Mouse (Mus musculus): ENCODE results near the gene Nelfcd. TPM values are rescaled to one million over a fixed set of nuclear protein-coding genes. Genes with fewer than 3 reads are reported as not detected.

Nelfcd gene
- polyA plus RNA-seq, 1 experiment = 8.3 TPM

DNA sequence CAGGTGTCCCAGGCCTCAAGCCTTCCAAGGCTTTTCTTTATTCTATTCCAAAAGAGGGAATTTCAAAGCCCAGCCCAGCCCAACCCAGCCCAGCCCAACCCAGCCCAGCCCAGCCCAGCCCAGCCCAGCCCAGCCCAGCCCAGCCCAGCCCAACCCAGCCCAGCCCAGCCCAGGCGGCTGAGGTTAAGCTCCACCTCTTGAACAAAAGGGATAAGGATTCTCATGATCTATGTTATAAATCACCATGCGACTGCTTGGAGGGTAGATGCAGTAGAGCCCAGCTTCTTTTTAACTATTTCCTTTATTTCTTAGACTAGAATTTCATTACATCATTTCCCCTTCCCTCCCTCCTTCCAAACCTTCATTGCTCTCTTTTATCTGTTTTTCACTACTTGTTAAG, 5.4 kb upstream of the Nelfcd start:
- TF ChIP-seq GATA1 (IDR thresholded peaks at IDR 0.05; ENCODE audit: low read length) (no peak), TAL1 (IDR thresholded peaks at IDR 0.05; ENCODE audit: low read length) (no peak)
- Histone ChIP-seq H3K36me3 (ENCODE audit: control insufficient read depth) (no peaks in the 10 kb centered on the region), H3K4me1 (ENCODE audit: control insufficient read depth) (peaks cover 21% of the 10 kb centered on the region), H3K4me3 (replicated peaks) (no peak overlapping the region), H3K27me3 (ENCODE audit: control insufficient read depth) (peaks cover 13% of the 10 kb centered on the region), H3K9me3 (ENCODE audit: control insufficient read depth, low read length) (no peaks in the 10 kb centered on the region)

DNA sequence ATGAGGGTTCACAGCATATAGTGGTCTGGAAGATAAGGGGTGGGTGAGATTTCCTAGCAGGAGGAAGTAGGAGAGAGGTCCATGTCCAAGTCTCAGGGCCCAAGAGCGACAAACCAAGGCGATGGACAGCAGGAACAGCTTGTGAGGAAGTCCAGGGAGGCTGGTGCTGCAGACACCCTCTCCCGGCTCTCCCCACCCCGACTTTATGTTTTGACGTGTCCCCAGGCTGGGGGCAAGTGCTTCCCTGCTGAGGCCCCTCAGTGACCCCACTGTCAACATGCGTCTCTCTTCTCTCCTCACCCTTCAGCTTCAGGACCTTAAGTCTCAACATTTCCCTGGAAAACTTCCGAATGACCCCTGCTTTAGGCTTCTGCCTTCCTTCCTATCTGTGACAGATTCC, 2.5 kb upstream of the Nelfcd start:
- no peak overlapping the region for H3K4me3 ChIP-seq (replicated peaks)
- H3K27me3 ChIP-seq (ENCODE audit: control insufficient read depth) = peaks cover 4% of the 10 kb centered on the region
- peaks cover 13% of the 10 kb centered on the region for H3K36me3 ChIP-seq (ENCODE audit: control insufficient read depth)
- H3K9me3 ChIP-seq (ENCODE audit: control insufficient read depth, low read length) = no peaks in the 10 kb centered on the region
- TF ChIP-seq GATA1 (IDR thresholded peaks at IDR 0.05; ENCODE audit: low read length) = no peak
- no peak for TF ChIP-seq TAL1 (IDR thresholded peaks at IDR 0.05; ENCODE audit: low read length)
- H3K4me1 ChIP-seq (ENCODE audit: control insufficient read depth) = peaks cover 43% of the 10 kb centered on the region

DNA sequence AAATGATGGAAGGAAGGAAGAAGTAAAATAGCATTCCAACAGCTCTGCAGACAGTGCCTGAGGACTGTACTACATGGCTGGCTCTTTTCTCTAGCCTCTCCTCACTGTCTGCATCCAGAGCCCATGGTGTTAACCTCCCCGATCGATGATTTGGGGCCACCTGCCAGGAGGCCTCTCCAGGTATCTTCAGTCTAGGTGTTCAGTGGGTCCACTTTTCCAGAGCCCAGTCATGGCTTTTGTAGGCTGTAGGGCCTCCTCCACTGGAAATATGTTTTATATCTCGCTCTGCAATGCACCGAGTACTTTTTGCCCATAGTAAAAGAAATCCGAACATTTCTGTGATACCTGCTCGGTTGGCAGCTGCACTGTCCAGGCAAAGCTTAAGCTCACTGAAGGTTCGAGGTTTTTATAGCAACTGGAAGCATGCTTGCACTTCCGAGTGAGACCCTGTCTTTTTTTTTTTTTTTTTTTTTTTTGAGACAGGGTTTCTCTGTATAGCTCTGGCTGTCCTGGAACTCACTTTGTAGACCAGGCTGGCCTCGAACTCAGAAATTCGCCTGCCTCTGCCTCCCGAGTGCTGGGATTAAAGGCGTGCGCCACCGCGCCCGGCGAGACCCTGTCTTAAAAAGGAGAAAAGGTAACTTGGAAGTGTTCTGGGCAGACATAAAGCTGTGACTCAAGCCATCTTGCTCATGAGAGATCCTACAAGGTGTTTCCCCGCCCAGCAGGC, 438 bp upstream of the Nelfcd start:
- peaks cover 45% of the 10 kb centered on the region for H3K4me1 ChIP-seq (ENCODE audit: control insufficient read depth)
- no peak for TF ChIP-seq TAL1 (IDR thresholded peaks at IDR 0.05; ENCODE audit: low read length)
- TF ChIP-seq GATA1 (IDR thresholded peaks at IDR 0.05; ENCODE audit: low read length) = no peak
- H3K4me3 ChIP-seq (replicated peaks) = peak overlapping the region; percentile 89
- H3K9me3 ChIP-seq (ENCODE audit: control insufficient read depth, low read length) = no peaks in the 10 kb centered on the region
- no peaks in the 10 kb centered on the region for H3K27me3 ChIP-seq (ENCODE audit: control insufficient read depth)
- peaks cover 33% of the 10 kb centered on the region for H3K36me3 ChIP-seq (ENCODE audit: control insufficient read depth)

DNA sequence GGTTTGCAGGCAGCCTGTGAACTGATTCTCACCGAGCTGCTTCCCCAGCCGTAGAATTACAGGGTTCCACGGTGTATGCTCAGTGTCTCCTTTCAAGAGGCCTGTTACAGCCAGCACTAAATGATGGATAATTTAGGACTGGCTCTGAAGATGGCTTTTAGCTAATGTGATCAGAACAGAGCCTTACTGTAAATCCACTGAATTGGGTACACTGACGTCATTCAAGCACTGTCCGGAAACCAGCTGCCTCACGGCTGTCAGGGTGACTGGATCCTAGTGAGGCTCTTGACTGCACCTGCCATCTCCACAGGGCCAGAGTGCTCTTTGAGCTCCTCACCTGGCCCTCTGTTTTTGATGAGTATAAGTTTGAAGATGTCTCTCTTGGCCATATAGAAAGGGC, 5.5 kb downstream of the Nelfcd start:
- Histone ChIP-seq H3K4me1 (ENCODE audit: control insufficient read depth) (peaks cover 28% of the 10 kb centered on the region), H3K4me3 (replicated peaks) (no peak overlapping the region), H3K9me3 (ENCODE audit: control insufficient read depth, low read length) (no peaks in the 10 kb centered on the region), H3K36me3 (ENCODE audit: control insufficient read depth) (peaks cover 93% of the 10 kb centered on the region), H3K27me3 (ENCODE audit: control insufficient read depth) (no peaks in the 10 kb centered on the region)
- no peak for TF ChIP-seq TAL1 (IDR thresholded peaks at IDR 0.05; ENCODE audit: low read length)
- TF ChIP-seq GATA1 (IDR thresholded peaks at IDR 0.05; ENCODE audit: low read length) = no peak

DNA sequence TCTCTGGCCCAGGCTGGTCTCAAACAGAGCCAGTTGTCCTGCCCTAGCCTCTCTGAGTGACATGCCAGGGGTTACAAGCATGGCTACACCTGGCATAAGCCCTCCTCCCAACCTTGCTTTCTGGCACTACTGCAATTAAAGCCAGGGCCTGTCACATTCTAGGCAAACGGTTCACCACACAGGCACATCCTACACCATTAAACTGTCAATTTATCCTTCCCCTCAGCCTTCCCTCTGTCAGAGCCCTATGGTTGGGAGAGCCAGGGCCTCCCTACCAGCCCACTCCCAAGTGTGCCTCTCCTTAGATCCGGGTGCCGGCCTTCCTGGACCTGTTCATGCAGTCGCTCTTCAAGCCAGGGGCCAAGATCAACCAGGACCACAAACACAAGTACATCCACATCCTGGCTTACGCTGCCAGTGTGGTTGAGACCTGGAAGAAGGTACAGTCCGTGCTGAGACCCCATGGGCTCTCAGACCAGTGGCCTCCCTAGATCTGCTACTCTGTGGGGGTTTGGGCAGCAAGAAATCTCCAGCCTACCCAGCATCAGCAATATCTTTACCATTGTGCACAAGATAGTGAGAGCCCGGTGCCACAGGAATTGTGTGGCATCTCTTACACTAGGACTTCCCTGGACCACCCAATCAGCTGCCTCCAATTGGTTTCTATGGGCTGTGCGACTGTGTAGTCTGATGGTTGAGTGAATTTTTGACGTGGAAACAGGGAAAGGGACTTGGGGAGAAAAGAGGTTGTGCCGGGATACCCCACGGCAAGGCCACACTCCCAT, 8.9 kb downstream of the Nelfcd start:
- no peaks in the 10 kb centered on the region for H3K9me3 ChIP-seq (ENCODE audit: control insufficient read depth, low read length)
- H3K36me3 ChIP-seq (ENCODE audit: control insufficient read depth) = peaks cover 100% of the 10 kb centered on the region
- no peak overlapping the region for H3K4me3 ChIP-seq (replicated peaks)
- H3K27me3 ChIP-seq (ENCODE audit: control insufficient read depth) = no peaks in the 10 kb centered on the region
- TF ChIP-seq GATA1 (IDR thresholded peaks at IDR 0.05; ENCODE audit: low read length) (no peak), TAL1 (IDR thresholded peaks at IDR 0.05; ENCODE audit: low read length) (no peak)
- peaks cover 2% of the 10 kb centered on the region for H3K4me1 ChIP-seq (ENCODE audit: control insufficient read depth)

DNA sequence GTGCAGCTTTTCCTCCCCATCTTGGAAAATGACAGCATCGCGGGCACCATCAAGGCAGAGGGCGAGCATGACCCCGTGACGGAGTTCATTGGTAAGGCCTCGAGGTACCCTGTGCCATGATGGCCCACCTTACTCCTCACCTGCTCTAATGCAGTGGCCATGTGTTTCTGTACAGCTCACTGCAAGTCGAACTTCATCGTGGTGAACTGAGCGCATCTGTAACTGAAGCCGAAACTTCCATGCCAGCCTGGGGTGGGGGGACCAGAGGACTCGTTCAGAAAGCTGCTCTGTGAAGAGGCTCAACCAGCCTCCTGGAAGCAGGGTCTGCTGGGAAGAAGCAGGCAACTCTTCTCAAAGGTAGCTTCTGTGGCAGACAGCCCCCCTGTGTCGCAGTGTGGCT, 11.3 kb downstream of the Nelfcd start:
- H3K9me3 ChIP-seq (ENCODE audit: control insufficient read depth, low read length) = no peaks in the 10 kb centered on the region
- peaks cover 95% of the 10 kb centered on the region for H3K36me3 ChIP-seq (ENCODE audit: control insufficient read depth)
- no peak for TF ChIP-seq GATA1 (IDR thresholded peaks at IDR 0.05; ENCODE audit: low read length)
- no peak for TF ChIP-seq TAL1 (IDR thresholded peaks at IDR 0.05; ENCODE audit: low read length)
- no peaks in the 10 kb centered on the region; the same call in 1 of the 2 replicates for H3K4me1 ChIP-seq (ENCODE audit: control insufficient read depth)
- no peak overlapping the region for H3K4me3 ChIP-seq (replicated peaks)
- no peaks in the 10 kb centered on the region for H3K27me3 ChIP-seq (ENCODE audit: control insufficient read depth)

DNA sequence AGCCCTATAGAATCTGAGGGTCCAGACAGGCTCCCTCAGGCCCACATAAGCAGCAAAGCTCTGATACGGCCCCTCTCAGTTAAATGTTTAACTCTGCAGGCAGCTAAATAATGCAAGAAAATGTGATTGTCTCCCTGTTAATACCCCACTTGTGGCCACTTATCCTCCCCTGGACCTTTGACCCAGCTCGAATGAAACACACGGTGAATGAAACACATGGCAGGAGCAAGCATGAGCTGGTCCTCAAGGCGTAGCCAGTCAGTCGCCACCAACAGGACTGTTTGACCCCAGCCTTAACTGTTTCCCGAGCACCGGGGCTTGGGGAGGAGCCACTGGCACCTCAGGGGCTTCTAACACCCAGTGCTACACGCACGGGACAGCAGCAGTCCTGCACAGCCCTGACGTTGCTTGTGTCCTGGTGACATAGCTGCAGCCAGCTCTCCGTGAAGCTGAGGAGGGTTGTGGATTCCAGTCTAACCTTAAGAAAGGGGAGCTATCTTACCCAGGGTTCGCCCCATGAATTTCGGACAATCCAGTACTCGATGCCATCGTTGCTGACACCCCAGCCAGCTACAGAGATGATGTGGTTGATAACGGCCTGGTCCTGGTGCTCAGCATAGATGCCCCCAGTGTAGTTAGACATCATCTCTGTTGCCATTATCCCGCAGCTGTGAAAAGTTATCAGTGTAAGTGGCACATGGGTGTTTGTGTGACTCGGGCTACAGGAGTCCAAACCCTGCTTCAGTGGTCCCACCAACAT, 12.7 kb downstream of the Nelfcd start:
- H3K4me3 ChIP-seq (replicated peaks) = no peak overlapping the region
- H3K4me1 ChIP-seq (ENCODE audit: control insufficient read depth) = peaks cover under 1% of the 10 kb centered on the region; the same call in 1 of the 2 replicates
- TF ChIP-seq GATA1 (IDR thresholded peaks at IDR 0.05; ENCODE audit: low read length) = no peak
- no peak for TF ChIP-seq TAL1 (IDR thresholded peaks at IDR 0.05; ENCODE audit: low read length)
- H3K27me3 ChIP-seq (ENCODE audit: control insufficient read depth) = no peaks in the 10 kb centered on the region
- peaks cover 89% of the 10 kb centered on the region for H3K36me3 ChIP-seq (ENCODE audit: control insufficient read depth)
- H3K9me3 ChIP-seq (ENCODE audit: control insufficient read depth, low read length) = no peaks in the 10 kb centered on the region

DNA sequence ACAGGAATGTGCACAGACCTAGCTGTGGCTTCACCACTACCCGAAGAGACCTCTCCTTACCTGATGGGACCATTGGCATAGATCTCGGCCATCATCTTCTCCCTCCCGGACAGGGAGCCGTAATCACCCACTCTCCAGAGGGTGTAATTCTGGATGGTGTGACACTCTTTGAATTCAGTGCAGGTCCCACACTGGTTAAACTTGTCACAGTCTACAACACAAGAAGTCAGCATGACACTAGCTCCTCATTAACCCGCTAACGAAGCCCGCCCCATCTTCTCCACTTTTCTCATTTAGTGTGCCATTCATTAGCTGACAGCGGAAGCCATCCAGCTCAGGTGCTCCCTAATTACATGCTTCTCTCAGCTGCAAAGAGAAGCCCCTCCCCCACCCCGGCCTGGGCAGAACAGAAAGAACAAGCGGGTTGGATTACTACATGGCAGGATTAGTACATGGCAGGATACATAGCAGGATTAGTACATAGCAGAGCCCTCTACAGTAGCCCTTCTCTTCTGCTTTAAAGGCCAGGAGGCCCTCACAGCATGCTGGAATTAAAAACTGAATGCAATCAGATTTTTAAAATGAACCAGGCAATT, 13.5 kb downstream of the Nelfcd start:
- no peak for TF ChIP-seq GATA1 (IDR thresholded peaks at IDR 0.05; ENCODE audit: low read length)
- TF ChIP-seq TAL1 (IDR thresholded peaks at IDR 0.05; ENCODE audit: low read length) = no peak
- peaks cover 87% of the 10 kb centered on the region for H3K36me3 ChIP-seq (ENCODE audit: control insufficient read depth)
- no peaks in the 10 kb centered on the region for H3K27me3 ChIP-seq (ENCODE audit: control insufficient read depth)
- H3K4me3 ChIP-seq (replicated peaks) = no peak overlapping the region
- peaks cover 3% of the 10 kb centered on the region for H3K4me1 ChIP-seq (ENCODE audit: control insufficient read depth)
- no peaks in the 10 kb centered on the region for H3K9me3 ChIP-seq (ENCODE audit: control insufficient read depth, low read length)

All from erythroblast, embryonic 14.5 days (primary cell).